Comparison of ENCODE assay signal across 17 mouse cellular contexts in genomic region chr15:40453235-40453634, GRCm38 (mm10).
"Had no signal": no experiment of that assay in that cellular context is flagged by ENCODE, and none has a peak within 500 bp of the region (broad histone marks: within the 10 kb centered on the region; RNA-seq: fewer than 3 reads in every experiment).

No protein-coding gene starts in this region.

- DNase-seq: left cerebral cortex, postnatal 4 days; liver; liver, embryonic 13.5 days; liver, postnatal 0 days; lung, adult 18-20 months; lung, adult 2 months; lung, embryonic 14.5 days; lung, postnatal 10 days; lung, postnatal 14 days; lung, postnatal 36 days; lung, postnatal 4 days; midbrain, embryonic 14.5 days had no signal

- ATAC-seq: liver, embryonic 12.5 days; liver, postnatal 0 days; lung, postnatal 0 days; midbrain, embryonic 13.5 days; midbrain, embryonic 15.5 days; midbrain, embryonic 16.5 days had no signal
